Mouse (Mus musculus) hindbrain, embryonic 15.5 days (tissue): ENCODE results near the gene Rcor3. TPM values are rescaled to one million over a fixed set of nuclear protein-coding genes. Genes with fewer than 3 reads are reported as not detected.

Experiments used
- ATAC-seq: fragments of 200-750 bp; cut with Nextera tagmentation; 2 replicates; pipeline ENCODE4 v1.8.0; 2017; ENCODE audit warnings: low read depth, moderate number of reproducible peaks, moderate TSS enrichment; ENCODE audit not compliant: low FRiP score
- H3K27ac ChIP-seq: fragments of 300-500 bp; sonication (generic); replicated peaks from 2 replicates; pipeline ENCODE4 v1.5.1; 2015; ENCODE audit warnings: mild to moderate bottlenecking, inconsistent platforms
- H3K27me3 ChIP-seq: fragments of 300-500 bp; sonication (generic); 2 replicates; pipeline ENCODE4 v1.6.1; 2015; ENCODE audit warnings: control low read depth, inconsistent platforms
- H3K36me3 ChIP-seq: fragments of 300-500 bp; sonication (generic); 2 replicates; pipeline ENCODE4 v1.6.1; 2015; ENCODE audit warnings: control low read depth, inconsistent platforms
- H3K4me1 ChIP-seq: fragments of 300-500 bp; sonication (generic); replicated peaks from 2 replicates; pipeline ENCODE4 v1.6.1; 2015; ENCODE audit warnings: control low read depth, inconsistent platforms
- H3K4me2 ChIP-seq: fragments of 300-500 bp; sonication (generic); 2 replicates; pipeline ENCODE4 v1.6.1; 2015; ENCODE audit warnings: moderate library complexity, mild to moderate bottlenecking, inconsistent platforms
- H3K4me3 ChIP-seq: fragments of 300-500 bp; sonication (generic); 2 replicates; pipeline ENCODE4 v1.5.1; 2015; ENCODE audit warnings: mild to moderate bottlenecking, inconsistent platforms
- H3K9ac ChIP-seq: fragments of 300-500 bp; sonication (generic); 2 replicates; pipeline ENCODE4 v1.6.1; 2015; ENCODE audit warnings: inconsistent platforms
- H3K9me3 ChIP-seq: fragments of 300-500 bp; sonication (generic); 2 replicates; pipeline ENCODE4 v1.6.1; 2016; ENCODE audit warnings: control low read depth, inconsistent platforms
- WGBS: fragments of 180-500 bp; shearing (Covaris S2); methylation state at CpG from one replicate; pipeline ENCODE4 v1.1.7; 2015; 5-methylcytosine and 5-hydroxymethylcytosine counted together
- polyA plus RNA-seq: library from polyadenylated mRNA; unstranded; fragments of >200 nt; fragmentation: Nextera tagmentation; extraction: Ambion mirVana; gene quantifications from 2 replicates; pipeline ENCODE4 v1.2.1, GENCODE M21; 2015

The Rcor3 gene
- polyA plus RNA-seq, 1 experiment from 2014 or later, result 41.8 TPM

DNA sequence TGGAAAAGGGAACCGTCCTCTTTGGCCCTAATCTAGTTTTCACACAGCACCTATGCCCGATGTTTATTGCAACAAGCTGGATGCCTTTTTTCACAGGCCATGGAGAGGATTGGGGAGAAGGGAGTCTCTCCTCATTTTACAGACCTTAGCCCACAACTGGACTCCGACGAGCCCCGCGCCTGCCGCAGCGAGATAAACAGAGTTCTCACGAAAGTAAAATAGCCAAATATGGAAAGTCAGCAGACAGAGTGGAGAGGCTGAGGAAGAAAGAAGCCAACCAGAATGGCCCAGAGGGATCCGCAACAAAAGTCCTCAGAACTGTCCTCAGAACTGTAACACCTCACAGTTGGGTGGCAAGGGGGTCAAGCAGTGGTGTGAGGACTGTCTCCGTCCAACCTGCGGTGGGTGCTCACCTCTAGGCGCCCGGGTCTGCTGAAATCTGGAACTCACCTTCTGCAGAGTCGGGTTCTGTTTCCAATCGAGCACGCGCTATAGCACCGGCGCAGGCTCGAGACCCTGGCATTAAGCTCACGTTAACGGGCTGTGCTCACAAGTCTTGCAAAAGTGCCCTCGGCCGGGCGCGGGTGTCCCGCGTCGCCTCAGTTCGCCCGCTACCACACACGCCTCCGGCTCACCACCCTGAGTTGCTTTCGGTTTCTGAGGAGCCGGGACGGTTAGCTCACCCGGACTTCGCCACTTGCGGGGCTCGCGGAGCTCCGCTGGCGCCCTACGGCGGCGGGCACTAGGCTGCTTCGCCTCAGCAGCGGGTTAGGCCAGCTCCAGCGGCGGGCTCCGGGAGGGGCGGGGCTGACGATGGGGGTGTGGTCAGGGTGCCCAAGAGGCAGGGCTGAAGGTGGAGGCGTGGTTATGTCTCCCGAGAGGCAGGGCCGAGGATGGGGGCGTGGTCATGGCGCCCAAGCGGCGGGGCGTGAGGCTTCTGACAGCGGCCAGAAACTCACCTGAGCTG is 45.8 kb downstream of the Rcor3 start, which contains the start of gene Traf5:
Traf5 (minus strand) TSS at position 754 of the 967 bp plus-strand sequence.
- ATAC-seq, result peak; percentile 95
- Histone ChIP-seq H3K27me3 (peaks cover 15% of the 10 kb centered on the region), H3K4me1 (peaks cover 7% of the 10 kb centered on the region; the same call in 1 of the 2 replicates), H3K9me3 (no peaks in the 10 kb centered on the region), H3K4me3 (peak within 1 kb of the TSS; percentile 56), H3K4me2 (peak within 1 kb of the TSS; percentile 94), H3K27ac (no peak within 1 kb of the TSS), H3K9ac (peak within 1 kb of the TSS; percentile 51), H3K36me3 (no peaks in the 10 kb centered on the region)
- WGBS, result 3% methylated on average over 63 of the region's 63 CpGs

DNA sequence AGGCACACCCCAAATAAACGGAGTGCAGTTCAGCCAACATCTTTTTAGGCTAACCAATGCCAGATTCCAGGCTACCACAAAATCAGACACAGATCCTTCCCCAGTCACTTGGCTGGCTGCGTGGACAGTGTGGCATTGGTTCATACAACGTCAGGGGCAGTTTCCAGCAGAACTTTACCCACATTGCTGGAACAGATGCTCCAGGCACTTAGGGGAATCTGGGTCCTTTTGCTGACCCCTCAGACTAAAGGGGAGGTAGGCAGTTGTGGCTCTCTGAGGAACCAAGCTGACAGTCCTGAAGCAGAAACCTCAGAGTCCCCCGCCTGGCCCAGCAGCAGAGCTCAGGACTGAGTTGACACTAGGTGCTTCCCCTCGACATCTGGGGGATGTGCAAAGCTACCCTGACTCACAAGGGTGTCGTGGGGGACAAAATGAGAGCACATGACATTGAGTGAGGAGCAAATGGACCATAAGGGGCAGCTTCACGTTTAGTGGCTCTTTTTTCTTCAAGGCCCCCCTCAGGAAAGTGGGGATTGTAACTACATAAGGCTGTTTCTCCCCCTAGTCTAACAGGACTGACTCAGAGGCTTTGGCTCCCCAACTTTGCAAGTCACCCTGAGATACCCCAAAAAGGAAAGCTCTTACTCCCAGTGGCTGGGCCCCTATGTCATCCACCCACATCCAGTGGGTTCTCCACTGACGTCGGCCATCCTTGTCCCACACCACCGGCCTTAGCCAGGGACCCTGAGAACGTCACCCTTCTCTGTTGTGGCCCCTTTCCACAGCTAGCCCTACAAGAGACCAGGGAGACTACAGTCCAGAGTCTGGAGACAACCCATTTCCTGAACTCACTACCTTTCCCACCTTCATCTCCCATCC is 46.9 kb downstream of the Rcor3 start:
- Histone ChIP-seq H3K9me3 (no peaks in the 10 kb centered on the region), H3K36me3 (no peaks in the 10 kb centered on the region), H3K4me3 (no peak overlapping the region), H3K4me1 (peaks cover 7% of the 10 kb centered on the region; the same call in 1 of the 2 replicates), H3K27ac (no peak overlapping the region), H3K9ac (no peak overlapping the region), H3K27me3 (peaks cover 15% of the 10 kb centered on the region), H3K4me2 (peak overlapping the region; percentile 94; the same call in 1 of the 2 replicates)
- ATAC-seq, result no peak
- WGBS, result 72% methylated on average over 11 of the region's 11 CpGs

DNA sequence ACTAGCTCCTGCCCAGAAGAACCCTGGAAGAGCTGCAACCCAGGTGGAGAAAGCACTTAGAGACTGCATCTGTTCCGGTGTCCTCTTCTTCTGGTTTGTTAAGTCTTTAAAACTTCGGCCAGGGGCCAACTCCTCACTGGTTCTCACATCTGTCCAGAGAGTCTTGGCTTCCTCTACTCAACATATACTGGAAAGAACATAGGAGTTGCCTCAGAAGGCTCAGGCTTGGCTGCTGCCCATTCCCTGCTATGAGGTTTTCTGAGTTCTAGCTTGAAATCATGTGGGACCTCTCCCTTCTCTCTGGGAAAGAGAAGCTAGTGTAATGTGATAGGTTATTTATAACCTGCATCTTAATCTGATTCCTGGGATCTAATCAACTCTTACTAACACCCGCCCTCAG is 47.6 kb downstream of the Rcor3 start:
- no peak overlapping the region for H3K27ac ChIP-seq
- H3K9ac ChIP-seq, result no peak overlapping the region
- no peak overlapping the region for H3K4me3 ChIP-seq
- no peaks in the 10 kb centered on the region for H3K36me3 ChIP-seq
- H3K27me3 ChIP-seq, result peaks cover 15% of the 10 kb centered on the region
- H3K4me1 ChIP-seq, result peaks cover 7% of the 10 kb centered on the region; the same call in 1 of the 2 replicates
- no peak for ATAC-seq
- whole genome bisulfite sequencing, result 90% methylated on average over 3 of the region's 3 CpGs
- H3K4me2 ChIP-seq, result no peak overlapping the region
- no peaks in the 10 kb centered on the region for H3K9me3 ChIP-seq

DNA sequence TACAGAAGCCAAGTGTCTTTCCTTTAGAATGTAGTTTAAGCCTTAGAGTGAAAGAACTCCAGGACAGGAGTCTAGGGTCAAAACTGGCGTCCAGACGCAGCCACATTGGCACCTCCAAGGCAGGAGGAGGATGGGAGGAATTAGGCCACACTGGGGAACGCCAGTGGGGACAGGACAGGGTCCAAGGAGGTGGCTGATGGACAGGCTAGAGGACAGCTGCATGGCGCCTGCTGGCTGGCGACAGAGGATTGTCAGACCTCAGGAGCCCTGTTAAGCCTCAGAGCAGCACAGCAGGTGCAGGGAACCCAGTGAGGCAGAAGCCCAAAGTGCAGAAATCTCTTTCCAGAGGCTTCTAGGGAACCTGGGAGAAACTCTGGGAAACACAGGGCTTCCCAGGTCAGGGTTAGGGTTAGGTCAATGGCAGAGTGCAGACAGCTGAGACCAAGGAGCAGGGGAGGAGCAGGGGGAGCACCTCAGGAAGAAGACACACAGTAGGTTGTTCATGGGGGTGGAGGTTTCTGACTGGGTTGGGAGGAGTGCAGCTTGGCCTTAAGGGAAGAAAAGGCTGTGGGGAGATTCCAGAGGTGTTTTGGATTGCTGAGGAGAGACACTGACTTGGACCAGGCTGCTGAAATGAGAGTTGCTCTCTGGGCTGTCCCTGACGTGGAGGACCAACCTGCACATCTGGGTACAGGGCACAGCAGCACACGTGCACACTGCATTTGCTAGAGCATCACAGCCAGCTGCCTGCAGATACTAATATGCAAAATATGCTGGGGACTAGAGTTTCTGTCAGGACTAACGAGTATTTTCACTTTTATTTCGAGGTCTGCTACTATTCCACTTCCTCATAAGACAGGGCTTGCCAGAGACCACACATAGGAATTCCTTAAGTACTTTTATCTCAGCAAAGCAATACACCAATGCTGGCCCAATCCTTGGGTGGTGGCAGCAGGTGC is 48.4 kb downstream of the Rcor3 start:
- H3K27me3 ChIP-seq, result peaks cover 15% of the 10 kb centered on the region
- no peak for ATAC-seq
- peaks cover 7% of the 10 kb centered on the region; the same call in 1 of the 2 replicates for H3K4me1 ChIP-seq
- no peak overlapping the region for H3K9ac ChIP-seq
- H3K4me3 ChIP-seq, result no peak overlapping the region
- WGBS, result 70% methylated on average over 9 of the region's 9 CpGs
- H3K36me3 ChIP-seq, result no peaks in the 10 kb centered on the region
- H3K27ac ChIP-seq, result no peak overlapping the region
- H3K4me2 ChIP-seq, result no peak overlapping the region
- no peaks in the 10 kb centered on the region for H3K9me3 ChIP-seq

DNA sequence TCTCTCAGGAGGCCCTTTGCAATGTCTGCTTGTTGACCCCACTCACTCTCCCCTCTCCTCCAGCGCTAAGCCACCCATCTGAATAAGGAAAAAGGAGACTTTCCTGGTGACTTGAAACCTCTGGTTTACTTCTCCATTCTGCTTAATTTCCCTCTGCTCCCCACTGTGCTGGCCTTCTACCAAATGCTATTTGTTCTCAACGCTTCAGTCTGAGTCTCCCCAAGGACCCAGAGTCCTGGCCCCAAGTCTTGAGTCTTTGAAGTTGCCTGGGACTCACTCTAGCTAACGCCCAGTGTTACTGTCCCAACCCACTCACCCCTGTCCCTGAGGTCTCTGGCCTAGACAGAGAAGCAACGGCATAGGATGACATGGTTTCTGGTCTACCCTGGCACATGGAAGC is 49.9 kb downstream of the Rcor3 start:
- Histone ChIP-seq H3K9ac (no peak overlapping the region), H3K4me2 (no peak overlapping the region), H3K27me3 (peaks cover 15% of the 10 kb centered on the region), H3K4me1 (peaks cover 7% of the 10 kb centered on the region; the same call in 1 of the 2 replicates), H3K9me3 (no peaks in the 10 kb centered on the region), H3K27ac (no peak overlapping the region), H3K36me3 (no peaks in the 10 kb centered on the region), H3K4me3 (no peak overlapping the region)
- ATAC-seq, result no peak
- WGBS, result 70% methylated on average over 4 of the region's 4 CpGs

DNA sequence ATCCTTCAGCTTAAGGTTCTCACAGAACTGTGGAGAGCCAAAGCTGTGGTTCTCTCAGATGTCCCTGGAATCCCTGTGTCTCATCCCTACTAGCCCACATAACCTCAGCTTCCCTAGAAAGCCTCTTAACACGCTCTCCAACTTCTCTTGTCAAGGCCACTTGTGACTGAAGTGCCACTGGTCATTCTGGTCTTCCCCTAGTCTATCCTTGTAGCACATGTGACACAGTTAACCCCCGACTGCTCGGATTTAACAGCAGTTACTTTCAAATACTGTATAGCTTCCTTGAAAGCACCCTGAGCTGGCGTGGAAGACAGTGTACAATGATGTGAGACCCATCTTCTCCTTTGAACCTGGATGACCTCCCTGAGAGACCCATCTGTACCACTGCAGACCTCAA is 50.8 kb downstream of the Rcor3 start:
- H3K9me3 ChIP-seq, result no peaks in the 10 kb centered on the region
- ATAC-seq, result no peak
- H3K4me3 ChIP-seq, result no peak overlapping the region
- no peaks in the 10 kb centered on the region for H3K36me3 ChIP-seq
- peaks cover 15% of the 10 kb centered on the region for H3K27me3 ChIP-seq
- WGBS, result 83% methylated on average over 4 of the region's 4 CpGs
- H3K9ac ChIP-seq, result no peak overlapping the region
- no peak overlapping the region for H3K27ac ChIP-seq
- no peak overlapping the region for H3K4me2 ChIP-seq
- H3K4me1 ChIP-seq, result peaks cover 4% of the 10 kb centered on the region; the same call in 1 of the 2 replicates

DNA sequence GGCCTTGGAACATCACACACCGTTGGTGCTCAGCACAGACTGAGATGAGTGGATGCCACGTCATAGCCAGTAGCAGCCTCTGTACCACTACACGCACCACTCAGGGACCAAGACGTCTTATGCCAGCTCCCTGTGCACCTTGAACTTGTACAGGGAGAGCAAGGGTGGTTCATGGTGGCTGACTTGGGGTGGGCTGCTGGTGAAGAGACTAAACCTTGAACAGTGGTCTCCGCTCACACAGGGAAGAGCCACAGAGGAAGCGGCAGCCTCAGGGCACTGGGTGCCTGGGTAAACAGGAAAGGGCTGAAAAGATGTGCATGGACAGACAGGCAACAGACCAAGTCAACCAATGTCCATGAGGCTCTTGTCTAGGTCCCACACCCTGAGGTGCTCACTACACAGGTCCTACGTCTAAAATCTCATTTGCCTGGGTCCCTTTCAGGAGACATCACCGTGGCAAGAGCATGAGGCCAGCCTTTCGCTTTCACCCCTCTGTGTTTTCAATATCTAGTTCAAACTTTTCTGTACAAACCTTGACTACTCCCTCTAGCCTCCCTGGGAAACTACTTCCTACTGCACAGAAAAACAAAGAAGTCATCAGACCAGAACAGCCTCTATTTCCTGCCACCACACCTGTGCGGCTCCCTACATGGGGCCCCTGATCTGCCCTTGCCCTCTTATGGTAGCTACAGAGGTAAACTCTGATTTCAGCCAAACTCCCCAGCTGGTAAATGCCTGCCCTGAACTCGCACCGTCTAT is 51.4 kb downstream of the Rcor3 start:
- Histone ChIP-seq H3K4me1 (no peaks in the 10 kb centered on the region), H3K36me3 (no peaks in the 10 kb centered on the region), H3K4me2 (no peak overlapping the region), H3K9me3 (no peaks in the 10 kb centered on the region), H3K9ac (no peak overlapping the region), H3K4me3 (no peak overlapping the region), H3K27ac (no peak overlapping the region), H3K27me3 (peaks cover 13% of the 10 kb centered on the region)
- no peak for ATAC-seq
- 89% methylated on average over 12 of the region's 12 CpGs for whole genome bisulfite sequencing

DNA sequence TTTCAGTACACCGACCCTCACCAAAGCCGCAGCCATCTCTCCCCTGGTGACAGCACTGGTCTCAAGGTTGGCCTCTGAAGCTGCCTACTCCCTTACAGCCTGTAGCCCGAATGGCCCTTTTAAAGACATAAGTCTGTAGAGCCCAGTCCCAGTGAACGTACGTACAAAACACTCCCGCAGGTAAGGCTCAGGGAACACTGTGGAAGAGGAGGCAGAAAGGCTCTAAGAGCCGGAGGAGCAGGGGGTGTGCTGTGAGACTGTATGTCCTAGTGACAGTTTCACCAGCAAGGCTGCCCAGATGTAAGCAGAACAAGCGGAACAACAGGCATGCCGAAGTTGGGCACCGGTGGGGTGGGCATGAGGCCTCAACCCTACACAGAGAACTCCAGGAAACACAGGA is 52.6 kb downstream of the Rcor3 start:
- no peak for ATAC-seq
- Histone ChIP-seq H3K4me3 (no peak overlapping the region), H3K4me2 (no peak overlapping the region), H3K9me3 (no peaks in the 10 kb centered on the region), H3K4me1 (no peaks in the 10 kb centered on the region), H3K36me3 (no peaks in the 10 kb centered on the region), H3K9ac (no peak overlapping the region), H3K27me3 (0 out of 2 replicates have a peak, but pooled peaks cover under 1% of the 10 kb centered on the region), H3K27ac (no peak overlapping the region)
- 95% methylated on average over 10 of the region's 10 CpGs for WGBS

DNA sequence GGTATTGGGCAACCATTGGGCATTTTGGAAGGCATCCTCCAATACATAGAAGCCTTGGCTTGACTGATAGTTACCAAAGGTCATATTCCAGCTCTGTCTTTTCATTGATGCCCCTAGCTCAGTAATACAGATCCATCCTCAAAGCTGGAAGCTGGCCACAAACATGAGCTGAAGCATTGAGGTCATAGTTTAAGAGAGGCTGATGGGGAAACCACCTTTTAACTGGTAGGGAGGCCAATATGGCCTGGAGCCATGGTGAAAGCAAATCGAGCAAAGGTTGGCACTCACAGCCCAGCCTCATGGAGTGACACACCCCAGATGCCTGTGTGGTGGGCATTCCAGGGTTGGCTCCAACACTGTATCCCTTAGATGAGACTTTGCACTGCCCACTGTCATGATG is 55.2 kb downstream of the Rcor3 start:
- no peak overlapping the region for H3K4me3 ChIP-seq
- H3K9me3 ChIP-seq, result no peaks in the 10 kb centered on the region
- no peak for ATAC-seq
- H3K9ac ChIP-seq, result no peak overlapping the region
- H3K4me1 ChIP-seq, result no peaks in the 10 kb centered on the region
- WGBS, result 79% methylated on average over 1 of the region's 1 CpGs
- H3K27ac ChIP-seq, result no peak overlapping the region
- H3K36me3 ChIP-seq, result no peaks in the 10 kb centered on the region
- H3K4me2 ChIP-seq, result no peak overlapping the region
- H3K27me3 ChIP-seq, result no peaks in the 10 kb centered on the region

DNA sequence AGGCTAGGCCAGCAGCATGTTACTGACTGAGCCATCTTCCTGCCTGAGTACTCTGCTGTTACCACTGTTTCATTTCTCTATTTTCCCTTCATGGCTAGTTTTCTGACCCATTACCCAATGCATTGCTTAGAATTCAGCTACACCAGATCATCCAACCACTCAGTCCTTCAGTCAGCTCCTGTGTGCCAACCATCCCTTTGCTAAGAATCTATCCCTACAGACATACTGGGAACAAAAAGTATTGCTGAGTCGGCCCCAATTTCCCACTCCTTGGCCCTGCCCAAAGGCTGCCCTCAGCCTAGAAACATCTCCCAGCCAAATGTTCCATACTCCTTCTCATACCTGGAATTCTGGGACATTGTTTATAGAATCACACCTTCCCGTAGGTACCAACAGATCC is 56.7 kb downstream of the Rcor3 start:
- Histone ChIP-seq H3K4me3 (no peak overlapping the region), H3K27ac (no peak overlapping the region), H3K27me3 (no peaks in the 10 kb centered on the region), H3K4me1 (no peaks in the 10 kb centered on the region), H3K36me3 (no peaks in the 10 kb centered on the region), H3K9ac (no peak overlapping the region), H3K4me2 (no peak overlapping the region), H3K9me3 (no peaks in the 10 kb centered on the region)
- 91% methylated on average over 2 of the region's 2 CpGs for WGBS
- ATAC-seq, result no peak
